Mouse (Mus musculus) mouse trophoblast stem cell (cell line): ENCODE results near the gene Ern2.

ENCODE experiments used
- in situ Hi-C, 2 experiments: fragments of 300-500 bp; cut with MseI, MboI; formaldehyde crosslinking; loops; 2 replicates in 1 of 2; 3 replicates in 1 of 2; pipeline ENCODE4 v1.15.1; 2025

Gene Ern2

DNA sequence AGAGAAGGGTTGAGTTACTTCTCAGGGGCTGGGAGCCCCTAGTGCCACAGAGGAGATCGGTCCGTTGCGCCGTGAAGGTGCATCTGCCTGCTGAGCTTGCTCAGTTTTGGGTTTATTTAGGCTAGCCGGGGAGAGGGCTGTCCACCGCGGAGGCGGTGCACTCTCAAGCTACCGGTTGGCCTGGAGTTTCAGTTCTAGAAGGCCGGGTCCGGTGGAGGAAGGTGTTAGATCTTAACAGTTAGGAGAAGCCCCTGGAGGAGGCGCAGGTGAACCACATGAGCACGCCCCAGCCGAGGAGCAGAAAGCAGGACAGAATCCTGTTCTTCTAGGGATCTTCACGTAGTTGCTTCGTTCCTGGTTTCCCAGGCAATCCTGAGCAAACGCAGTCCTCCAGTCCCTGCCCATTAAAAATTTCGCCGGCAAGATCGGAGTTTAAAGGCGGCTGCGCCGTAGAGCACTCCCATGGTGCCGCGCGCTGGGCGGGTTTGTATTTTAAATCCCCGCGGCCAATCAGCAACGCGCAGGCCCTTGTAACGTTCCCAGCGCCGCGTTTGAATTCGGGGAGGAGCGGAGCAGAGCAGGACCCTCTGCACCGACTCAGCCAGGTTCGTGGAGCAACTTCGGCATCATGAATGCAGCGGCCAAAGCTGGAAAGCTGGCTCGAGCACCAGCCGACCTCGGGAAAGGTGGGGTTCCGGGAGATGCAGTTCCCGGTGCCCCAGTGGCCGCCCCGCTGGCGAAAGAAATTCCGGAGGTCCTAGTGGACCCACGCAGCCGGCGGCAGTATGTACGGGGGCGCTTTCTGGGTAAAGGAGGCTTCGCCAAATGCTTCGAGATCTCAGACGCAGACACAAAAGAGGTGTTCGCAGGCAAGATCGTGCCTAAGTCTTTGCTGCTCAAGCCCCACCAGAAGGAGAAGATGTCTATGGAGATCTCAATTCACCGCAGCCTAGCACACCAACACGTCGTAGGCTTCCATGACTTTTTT is 26.8 kb downstream of the Ern2 start, which contains the start of gene Plk1:
Gene Plk1, plus strand, starts transcription at position 525 of the 988 bp plus-strand sequence.
- in situ Hi-C loops: no loop called here

DNA sequence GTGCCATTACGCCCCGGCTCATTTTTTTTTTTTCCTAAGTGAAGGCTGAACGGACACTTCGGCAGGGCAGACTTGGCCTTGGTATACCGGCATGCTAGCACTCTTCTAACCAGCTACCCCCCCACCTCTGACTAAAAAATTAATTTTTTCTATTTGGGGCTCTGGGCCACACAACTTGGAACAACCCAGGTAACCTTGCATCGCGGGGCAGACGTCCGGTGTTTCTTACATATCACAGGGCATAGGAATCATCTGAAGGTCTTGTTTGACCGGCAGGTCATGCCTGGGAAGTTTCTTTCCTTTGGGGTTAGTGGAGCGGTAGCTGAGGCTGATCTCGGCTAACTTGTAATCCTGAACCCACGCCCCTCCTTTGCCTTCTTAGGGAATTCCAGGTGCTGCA is 27.5 kb downstream of the Ern2 start:
- in situ Hi-C loops: no loop called here

GRCm38 (mm10) chr7:122152473-122152872 is 33.5 kb downstream of the Ern2 start:
- in situ Hi-C loops: no loop called here

DNA sequence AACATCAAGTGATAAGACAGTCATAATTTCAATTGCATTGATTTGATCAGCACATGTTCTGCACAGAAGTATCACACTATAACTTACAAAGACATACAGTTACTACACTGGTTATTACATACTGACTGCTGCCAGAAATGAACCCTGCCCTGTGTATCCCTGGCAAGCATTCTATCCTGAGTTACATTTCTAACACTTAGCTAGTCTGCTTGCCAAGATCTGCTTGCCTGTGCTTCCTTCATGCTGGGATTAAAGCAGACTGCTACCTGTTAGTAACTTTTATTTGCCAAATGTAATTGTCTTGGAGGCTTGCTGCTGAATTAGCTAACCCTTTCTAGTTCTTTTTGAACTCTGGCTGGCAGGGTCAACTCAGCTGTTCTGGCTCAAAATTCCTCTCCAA is 45.0 kb downstream of the Ern2 start:
- in situ Hi-C loops: no loop called here

GRCm38 (mm10) chr7:122138190-122138589 is 47.8 kb downstream of the Ern2 start:
- in situ Hi-C loops: no loop called here

- in situ Hi-C loops: no loop called here
Measured at GRCm38 (mm10) chr7:122137071-122137470, 48.9 kb downstream of the Ern2 start.

GRCm38 (mm10) chr7:122135070-122135469 is 50.9 kb downstream of the Ern2 start:
- in situ Hi-C loops: no loop called here

GRCm38 (mm10) chr7:122133338-122133625 is 52.7 kb downstream of the Ern2 start:
- in situ Hi-C loops: no loop called here

- in situ Hi-C loops: no loop called here
Measured at GRCm38 (mm10) chr7:122132497-122133337, 53.3 kb downstream of the Ern2 start, which contains the start of the genes Palb2 and Dctn5. Gene Palb2 (minus strand): TSS chr7:122132985. Gene Dctn5 (plus strand): TSS chr7:122133041.

DNA sequence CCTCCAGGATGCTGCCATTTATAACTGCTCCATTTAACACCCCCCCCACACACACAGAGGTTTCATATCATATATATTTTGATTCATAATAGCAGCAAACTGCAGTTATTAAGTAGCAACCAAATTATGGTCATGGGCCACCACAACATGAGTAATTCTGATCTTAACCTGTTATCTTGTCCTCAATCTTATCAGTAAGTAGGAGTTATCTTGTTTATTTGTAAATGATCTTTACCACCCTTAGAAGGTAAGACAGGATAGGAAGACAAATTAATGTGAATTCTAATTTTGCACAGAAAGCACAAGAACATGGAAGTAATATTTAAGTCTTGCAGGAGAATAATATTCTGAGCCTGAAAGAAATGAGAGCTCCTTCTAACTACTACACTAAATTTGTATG is 54.2 kb downstream of the Ern2 start:
- in situ Hi-C loops: no loop called here

- in situ Hi-C loops: no loop called here
Measured at GRCm38 (mm10) chr7:122126946-122127345, 59.1 kb downstream of the Ern2 start.

- in situ Hi-C loops: no loop called here
Measured at GRCm38 (mm10) chr7:122125636-122126035, 60.4 kb downstream of the Ern2 start.

DNA sequence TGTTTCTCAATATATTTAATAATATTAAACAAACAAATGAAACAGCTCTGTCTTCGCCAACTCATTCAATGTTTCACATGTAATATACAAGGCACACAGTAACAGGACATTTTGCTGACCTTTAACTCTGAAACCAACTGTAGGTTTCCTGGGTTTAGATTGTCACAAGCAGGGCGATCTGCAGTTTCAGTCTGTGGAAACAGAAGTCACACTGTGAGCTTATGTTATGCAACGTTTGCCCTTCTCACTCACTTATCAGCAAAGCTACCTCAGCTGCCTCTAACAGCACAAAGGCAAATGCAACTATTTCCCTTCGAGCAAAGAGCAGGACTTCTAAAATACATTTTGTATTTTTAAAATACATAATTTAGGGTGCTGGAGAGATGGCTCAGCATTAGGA is 62.5 kb downstream of the Ern2 start:
- in situ Hi-C loops: no loop called here
